Mouse (Mus musculus) T-helper 2 cell (primary cell): ENCODE measurements around the gene Net1.

Experiments used
- in situ Hi-C: fragments of 300-600 bp; cut with MboI, MseI; formaldehyde crosslinking; loops from one replicate; pipeline ENCODE4 v1.15.1; 2025; ENCODE audit warnings: high pct_unique_total_duplicates

Net1 gene

DNA sequence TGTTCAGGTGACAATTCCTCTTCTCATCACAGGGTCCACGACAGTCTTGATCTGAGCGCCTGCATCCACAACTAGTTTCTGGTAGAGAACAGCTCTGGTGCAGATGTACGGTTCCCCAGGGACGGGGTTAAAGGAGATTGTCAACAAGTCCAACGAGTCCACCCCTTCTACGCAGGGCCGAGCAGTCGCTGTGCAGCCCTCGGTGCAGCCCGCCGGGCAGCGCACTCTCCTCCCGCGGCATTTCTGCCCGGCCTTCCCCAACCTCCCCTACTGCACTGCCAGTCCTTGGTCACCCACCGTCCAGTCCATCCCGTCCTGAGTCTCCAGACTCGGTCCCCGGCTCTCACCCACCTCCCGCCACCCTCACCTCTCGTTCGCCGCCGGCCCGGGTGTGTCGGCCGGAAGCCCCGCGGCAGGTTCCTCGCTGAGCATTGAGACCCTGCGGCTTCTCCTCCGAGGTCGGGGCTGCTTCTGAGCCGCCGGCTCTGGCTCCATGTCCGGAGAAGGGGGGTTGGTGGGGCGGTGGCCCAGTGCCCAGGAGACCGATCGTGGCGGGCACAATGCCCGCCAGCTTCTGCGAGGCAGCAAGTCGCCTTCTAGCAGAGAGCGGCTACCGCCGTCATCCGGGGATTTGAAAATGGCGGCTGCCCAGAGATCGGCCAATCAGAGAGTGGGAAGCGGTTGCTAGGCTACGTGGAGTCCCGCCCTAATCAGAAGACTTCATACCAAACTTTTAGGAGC, at the start of gene Net1, which contains the start of gene Tubal3:
Net1 (minus strand) TSS at position 650 of the 741 bp plus-strand sequence.
Tubal3 (plus strand) TSS at position 704 of the 741 bp plus-strand sequence.
- in situ Hi-C loops: no loop called here

DNA sequence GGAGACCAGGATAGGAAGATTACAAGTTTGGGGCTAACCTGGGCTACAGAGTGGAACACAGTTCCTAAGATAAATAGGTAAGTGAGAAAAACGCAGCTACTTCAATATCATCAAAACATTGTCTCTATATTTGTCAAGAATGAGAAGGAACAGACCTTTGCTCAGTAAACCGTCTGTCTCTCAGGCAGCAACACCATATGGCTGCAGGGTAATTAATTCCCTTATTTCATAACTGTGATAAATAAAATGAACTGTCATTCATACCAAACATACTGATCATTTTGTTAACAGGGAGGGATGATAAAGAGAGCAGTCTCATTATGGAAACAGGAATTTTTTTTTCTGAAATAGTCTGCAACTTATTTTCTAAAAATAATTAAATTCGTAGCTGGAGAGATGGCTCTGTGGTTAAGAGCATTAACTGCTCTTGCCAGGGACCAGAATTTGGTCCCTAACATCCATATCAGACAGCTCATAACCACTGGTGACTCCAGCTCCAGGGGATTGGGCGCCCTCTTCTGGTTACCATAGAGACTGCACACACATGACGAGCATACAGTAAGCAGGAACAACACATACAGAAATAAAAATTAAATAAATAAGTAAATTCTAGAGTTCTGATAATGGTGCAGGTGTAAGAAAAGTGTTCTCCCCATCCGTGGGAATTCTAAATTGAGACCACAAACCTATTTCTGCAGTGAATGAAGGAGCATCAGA, 33.3 kb upstream of the Net1 start:
- in situ Hi-C loops: no loop called here

DNA sequence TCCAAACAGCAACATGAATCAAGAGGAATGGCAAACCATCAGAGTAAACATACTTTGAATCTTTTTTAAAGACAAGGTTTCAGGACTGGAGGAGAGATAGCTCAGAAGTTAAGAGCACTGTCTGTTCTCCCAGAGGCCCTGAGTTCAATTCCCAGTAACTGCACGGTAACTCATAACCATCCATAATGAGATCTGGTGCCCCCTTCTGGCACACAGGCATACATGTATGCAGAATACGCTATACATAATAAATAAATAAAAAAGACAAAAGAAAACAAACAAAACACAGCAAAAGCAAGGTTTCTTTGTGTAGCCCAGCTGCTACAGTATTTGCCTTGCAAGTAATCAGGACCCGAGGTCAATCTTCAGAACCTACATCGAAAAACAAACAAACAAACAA, 31.5 kb upstream of the Net1 start:
- in situ Hi-C loops: no loop called here

GRCm38 (mm10) chr13:3947267-3947666, 29.2 kb upstream of the Net1 start:
- in situ Hi-C loops: no loop called here

- in situ Hi-C loops: no loop called here
Measured at GRCm38 (mm10) chr13:3945249-3945648, 27.2 kb upstream of the Net1 start, which contains the start of gene Ucn3. Ucn3 (minus strand) TSS chr13:3945349.

- in situ Hi-C loops: no loop called here
Measured at GRCm38 (mm10) chr13:3944699-3945098, 26.7 kb upstream of the Net1 start.

DNA sequence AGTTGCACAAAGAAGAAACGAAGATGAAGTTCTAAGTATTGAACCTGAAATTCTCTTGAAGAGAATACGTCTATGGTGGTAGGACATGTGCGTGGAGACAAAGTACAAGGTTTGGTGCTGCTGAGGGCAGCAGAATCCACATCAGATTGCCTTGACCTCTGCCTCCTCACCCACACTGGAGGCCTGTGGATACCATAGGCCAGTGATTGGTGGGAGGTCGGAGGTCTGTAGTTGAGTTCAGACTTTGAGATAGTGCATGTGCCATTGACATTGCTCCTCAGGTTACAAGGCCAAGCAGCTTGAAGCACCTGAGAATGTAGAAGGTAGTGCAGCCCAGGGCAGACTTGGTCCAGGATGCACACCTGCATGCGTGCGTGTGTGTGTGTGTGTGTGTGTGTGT, 8.0 kb upstream of the Net1 start:
- in situ Hi-C loops: no loop called here

DNA sequence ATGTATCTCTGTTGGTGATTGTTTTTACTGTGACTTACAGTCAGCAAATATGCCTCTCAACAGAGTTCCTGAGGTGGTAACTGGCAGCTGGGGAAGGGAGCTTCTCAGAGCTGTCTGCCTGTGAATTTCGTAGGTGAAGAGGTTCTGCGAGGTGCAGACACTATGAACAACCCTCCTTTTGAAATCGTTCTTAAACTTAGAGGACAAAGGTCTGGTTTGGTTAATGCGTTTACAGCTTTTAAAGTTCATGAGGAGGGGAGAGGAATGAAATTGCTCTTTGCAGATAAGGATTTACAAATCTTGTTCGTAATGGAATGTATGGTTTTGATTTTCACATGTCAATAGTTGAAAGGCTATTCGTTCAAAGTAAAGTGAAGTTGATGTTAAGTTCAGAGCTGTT, 7.6 kb upstream of the Net1 start:
- in situ Hi-C loops: no loop called here

DNA sequence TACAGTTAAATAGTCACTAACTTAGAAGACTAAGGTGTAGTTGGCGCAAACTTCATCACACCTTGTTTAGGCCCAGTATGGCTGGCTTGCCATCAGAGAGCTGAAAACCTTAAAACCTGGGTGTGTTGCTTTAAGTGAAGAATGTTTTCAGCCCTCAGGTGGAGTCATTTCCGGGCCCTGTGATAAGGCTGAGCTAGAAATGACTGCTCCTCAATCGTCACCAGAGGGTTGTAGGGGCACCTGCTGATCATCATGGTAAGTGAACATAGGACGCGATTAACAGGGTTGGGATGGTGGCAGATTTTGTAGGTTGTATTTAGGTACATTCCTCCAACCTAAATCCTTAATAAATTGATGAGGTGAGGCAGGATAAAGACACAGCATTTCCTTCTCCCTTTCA, 6.5 kb upstream of the Net1 start:
- in situ Hi-C loops: no loop called here

GRCm38 (mm10) chr13:3913504-3913903, 4.5 kb downstream of the Net1 start:
- in situ Hi-C loops: no loop called here

DNA sequence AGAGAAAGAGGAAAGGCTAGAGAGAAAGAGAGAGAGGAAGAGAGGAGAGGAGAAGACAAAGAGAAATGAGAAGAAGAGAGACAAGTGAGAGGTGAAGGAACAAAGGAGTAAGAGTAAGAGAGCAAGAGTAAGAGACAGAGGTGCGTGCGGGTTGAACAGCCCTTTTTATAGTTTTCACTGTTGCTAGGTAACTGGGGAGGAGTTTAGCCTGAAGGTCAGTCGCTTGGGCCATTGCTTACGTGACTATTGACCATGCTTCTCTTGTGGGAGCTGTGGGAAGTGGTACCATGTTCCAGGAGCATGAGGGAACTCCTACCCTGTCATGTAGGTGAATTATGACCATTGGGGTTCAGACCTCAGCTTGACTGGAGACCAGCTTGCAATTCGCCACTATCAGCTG, 7.7 kb downstream of the Net1 start:
- in situ Hi-C loops: no loop called here

DNA sequence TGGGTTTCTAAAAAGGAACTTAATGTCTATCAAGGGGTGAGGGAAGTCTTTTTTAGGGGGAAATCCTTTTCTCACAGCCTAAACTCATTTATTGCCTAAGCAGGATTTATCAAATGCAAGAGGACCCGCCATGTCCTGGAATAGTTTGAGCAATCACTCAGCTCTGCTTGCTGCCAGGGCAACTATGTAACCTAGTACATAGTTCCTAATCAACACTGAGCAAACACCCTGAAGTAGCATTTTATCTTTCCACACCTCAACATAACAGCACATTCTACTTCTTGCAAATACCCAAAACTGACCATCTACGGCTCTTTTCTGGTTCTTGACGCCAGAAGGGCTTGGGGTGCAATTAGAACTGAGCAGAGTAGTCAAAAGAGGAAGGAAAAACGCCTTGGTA, 9.8 kb downstream of the Net1 start:
- in situ Hi-C loops: no loop called here

- in situ Hi-C loops: no loop called here
Measured at GRCm38 (mm10) chr13:3907151-3907696, 10.8 kb downstream of the Net1 start.

- in situ Hi-C loops: loop anchor here (5.0 kb wide), 1 partner anchor 237 kb away; no protein-coding TSS in a partner anchor
Measured at GRCm38 (mm10) chr13:3899301-3899700, 18.7 kb downstream of the Net1 start.

DNA sequence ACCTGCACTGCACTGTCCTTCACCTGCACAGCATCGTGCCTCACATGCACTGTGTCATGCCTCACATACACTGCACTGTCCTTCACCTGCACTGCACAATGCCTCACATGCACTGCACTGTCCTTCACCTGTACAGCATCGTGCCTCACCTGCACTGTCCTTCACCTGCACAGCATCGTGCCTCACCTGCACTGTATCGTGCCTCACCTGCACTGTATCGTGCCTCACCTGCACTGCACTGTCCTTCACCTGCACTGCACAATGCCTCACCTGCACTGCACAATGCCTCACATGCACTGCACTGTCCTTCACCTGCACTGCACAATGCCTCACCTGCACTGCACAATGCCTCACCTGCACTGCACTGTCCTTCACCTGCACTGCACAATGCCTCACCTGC, 19.8 kb downstream of the Net1 start:
- in situ Hi-C loops: loop anchor here (5.0 kb wide), 1 partner anchor 236 kb away; no protein-coding TSS in a partner anchor

DNA sequence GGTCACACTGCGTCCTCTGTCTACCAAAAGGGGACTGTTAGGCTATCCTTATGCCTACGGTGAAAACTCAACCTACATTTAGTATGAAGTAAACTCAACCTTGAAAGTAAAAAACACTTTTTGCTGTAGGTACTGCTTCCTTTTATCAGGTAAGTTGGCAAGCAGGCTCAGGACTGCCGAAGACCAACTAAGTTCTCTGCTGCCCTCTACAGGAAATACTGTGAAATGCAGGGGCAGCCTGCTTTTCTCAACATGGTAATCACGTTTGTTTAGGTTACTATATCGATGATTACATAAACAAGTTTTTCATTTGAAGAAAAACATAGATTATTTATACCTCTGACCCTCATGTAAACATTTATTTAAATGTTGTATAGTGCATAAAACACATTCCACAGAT, 21.1 kb downstream of the Net1 start:
- in situ Hi-C loops: loop anchor here (5.0 kb wide), 1 partner anchor 235 kb away; no protein-coding TSS in a partner anchor

- in situ Hi-C loops: loop anchor here (5.0 kb wide), 1 partner anchor 234 kb away; no protein-coding TSS in a partner anchor
Measured at GRCm38 (mm10) chr13:3896032-3896431, 22.0 kb downstream of the Net1 start.

- in situ Hi-C loops: loop anchor here (5.0 kb wide), 1 partner anchor 233 kb away; no protein-coding TSS in a partner anchor
Measured at GRCm38 (mm10) chr13:3895397-3895980, 22.5 kb downstream of the Net1 start.

DNA sequence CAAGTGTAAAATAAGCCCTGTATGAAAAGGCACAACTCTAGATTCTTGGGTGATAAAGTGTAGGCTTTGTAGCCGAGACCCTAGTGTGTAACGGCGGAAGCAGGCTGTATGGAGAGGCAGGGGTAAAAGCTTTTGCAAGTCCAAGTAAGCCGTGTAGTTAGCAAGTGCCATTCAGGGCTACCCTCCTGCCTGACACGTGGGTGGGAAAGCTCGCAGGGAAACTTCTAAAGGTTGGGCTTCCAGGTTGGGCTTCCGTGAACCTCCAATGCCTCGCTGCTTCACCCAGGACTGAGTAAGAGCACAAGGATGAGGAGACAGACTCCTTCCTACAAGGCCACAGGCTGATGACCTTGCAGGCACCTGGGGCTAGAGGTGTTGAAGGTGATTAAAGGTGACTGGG, 23.5 kb downstream of the Net1 start:
- in situ Hi-C loops: no loop called here

DNA sequence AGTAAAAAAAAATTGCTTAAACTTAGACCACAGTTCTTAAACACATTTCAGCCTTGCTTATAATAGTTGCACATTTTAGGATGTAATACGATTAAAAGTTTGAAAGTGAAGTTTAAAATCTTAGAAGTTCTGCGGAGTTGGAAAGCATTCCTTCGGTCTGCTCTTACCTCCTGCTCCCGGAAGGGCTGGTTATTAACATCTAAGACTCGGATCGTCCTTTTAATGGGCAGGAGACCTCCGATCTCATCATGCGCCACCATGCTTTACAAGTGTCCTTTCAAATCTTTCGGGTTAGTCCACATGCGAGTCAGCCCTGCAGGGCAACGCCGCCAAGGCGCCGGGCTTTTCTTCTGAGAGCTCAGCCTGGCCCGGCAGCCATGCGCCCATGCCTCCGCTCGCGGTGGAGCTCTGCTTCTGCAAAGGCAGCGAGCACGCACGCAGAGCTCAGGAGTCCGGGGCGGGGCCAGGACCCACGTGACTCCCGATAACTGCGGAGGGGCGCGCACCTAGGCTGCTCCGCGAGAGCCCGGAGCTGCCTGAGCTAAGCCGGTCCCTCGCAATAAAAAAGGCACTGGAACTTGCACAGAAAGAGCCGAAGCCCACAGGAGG, 24.8 kb downstream of the Net1 start:
- in situ Hi-C loops: no loop called here

DNA sequence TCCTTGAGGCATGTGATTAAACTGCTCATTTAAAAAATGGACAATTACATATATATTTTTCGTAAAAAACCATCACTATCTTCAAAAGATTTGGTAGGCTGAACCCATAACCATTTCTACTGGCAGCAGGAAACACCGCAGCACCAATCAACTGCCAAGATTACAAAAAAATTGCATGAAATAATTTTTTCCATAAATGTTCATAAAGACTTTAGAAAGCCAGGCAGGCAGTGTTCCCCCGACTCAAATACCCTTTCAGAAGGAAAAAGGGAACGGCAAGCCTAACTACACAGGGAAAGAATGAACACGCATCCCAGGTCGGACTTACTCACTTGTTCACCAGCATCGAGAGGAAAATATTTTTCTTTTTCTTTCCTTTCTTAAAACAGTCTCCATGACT, 25.4 kb downstream of the Net1 start:
- in situ Hi-C loops: no loop called here
